Mouse (Mus musculus): Measurements from ENCODE around the gene Ninl.

The Ninl gene

DNA sequence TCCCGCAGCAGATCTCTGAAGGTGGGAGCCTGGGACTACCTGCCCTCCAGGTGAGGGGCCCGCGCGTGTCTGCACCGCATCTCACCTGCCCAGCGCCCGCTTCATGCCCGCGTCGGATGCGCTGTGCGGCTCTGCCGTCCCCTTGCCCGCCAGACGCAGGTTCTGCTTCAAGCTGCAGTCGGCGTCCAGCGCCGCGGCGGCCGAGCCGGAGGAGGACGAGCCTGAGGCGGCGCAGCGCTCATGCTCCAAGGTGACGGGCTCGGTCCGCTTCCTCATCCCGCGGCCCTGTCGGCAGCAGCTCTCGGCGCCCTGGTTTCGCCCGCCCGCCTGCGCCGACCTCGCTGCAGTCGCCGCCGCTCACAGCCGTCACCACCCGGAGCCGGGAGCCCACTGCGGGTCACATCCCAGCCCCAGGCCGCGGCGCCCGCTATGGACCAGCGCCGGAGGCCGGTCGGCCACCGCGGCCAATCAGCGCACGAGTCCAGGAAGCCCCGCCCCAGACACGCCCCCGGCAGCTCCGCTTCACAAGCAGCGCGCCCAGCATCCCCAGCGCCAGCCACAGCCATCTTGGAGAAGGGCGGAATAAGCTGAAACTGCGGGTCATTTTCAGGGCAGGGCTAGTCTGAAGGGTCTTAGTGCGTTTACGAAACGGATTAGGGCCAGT, 134.8 kb downstream of the Ninl start, which contains the start of gene Abhd12:
TSS of gene Abhd12 (minus strand) at position 470 of the 664 bp plus-strand sequence.
- DNase-seq (ENCODE audit: low spot score): peak; percentile 96

DNA sequence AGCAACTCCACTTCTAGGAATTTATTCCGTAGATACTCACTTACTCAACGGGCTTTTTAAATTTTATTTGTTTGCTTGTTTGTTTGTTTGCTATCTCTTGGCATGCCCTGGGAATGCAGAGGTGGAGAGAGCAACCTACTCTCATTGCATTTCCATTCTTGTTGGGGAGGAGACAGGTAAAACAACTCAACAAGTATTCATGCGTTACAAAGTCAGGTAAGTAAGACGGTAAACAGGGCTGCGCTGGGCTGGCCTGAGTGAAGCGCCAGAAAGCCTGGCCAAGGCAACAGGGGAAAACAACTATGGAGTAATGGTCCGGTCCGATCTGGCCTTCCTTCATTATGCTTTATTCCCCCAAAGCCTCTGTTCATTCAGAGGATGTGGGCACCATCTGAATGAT, 136.8 kb downstream of the Ninl start:
- DNase-seq (ENCODE audit: low spot score): no peak

DNA sequence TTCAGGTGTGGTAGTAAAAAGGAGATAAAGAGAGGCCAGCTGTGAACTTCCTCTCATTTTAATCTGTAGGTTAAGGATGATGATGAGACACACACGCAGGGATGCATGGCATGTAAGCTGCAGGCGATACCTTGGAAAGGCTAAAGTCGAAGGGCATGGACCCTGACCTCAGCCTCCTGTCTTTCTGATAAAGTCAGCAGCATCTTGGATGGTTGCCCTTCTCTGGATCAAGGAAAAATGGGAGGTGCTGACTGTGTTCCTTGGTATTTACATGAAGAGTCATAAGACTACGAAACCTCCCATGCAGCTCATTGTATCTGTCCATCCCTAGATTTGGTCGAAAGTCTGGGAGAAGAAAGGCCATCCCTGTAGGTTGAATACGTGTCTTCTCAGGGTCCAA, 138.8 kb downstream of the Ninl start:
- DNase-seq (ENCODE audit: low spot score): no peak

DNA sequence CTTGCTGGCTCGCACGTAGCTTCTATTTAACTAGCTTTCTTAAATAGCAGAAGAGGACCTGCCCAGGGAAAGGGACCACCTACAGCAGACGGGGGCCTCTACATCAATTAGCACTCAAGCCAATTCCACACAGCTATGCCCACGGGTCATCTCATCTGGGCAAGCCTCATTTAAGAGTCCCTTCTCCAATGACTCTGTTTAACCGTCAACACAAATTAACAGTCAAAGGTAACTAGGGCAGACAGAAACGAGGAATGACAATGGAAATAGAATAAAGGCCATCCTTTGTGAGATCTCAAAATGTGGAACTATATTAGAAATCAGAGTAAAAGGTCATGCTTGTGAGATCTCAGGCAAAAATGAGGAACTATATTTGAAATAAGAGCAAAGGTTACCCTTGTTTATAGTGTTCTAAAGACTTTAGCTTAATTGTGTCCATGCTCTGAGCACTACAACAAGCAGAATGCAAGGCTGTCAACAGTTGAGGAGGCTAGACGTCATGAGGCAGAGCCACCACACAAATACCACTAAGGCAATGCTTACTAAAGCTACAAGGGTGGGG, 143.4 kb downstream of the Ninl start:
- DNase-seq (ENCODE audit: low spot score): no peak

DNA sequence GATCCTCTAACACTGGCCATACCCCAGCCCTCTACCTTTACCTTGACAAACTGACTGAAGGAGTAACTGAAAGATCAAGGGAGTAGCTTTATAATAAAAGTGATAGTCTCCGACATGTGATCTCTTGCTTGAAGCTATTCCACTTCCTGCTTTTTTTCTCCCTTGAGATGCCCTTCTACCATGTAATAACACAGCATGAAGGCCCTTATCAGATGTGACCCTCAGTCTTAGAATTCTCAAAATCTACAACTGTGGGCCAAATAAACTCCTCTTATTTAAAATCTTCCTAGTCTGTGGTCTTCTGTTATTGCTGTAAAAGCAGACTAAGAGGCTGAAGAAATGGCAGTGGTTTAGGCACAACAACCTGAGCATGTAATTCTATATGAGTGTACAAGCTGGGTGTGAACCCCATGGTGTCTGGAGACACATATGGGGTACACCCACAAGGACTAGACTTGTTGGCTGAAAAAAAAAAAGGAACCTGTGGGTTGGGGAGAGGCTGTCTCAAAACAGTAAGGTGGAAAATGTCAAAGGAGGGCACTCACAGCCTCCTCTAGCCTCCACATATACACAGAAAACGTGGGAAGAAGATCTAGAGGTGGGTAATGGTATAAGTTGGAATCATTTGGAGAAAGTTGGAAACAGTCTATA, 144.4 kb downstream of the Ninl start:
- DNase-seq (ENCODE audit: low spot score): no peak

DNA sequence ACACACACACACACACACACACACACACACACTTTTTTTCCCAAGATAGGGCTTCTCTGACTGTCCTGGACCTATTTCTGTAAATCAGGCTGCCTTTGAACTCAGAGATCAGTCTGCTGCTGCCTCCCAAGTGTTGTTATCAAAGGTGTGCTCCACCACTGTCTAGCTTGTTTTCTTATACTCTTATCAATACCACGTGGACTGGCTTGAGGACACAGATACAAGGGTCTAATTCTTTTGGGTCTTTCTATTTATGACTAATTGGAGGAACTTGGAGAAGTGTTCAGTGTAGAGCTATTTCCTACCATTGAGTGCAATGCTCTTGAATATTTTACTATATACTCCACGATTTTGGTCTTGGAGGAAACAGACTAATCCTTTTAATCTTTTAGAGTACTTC, 151.8 kb downstream of the Ninl start:
- DNase-seq (ENCODE audit: low spot score): no peak

DNA sequence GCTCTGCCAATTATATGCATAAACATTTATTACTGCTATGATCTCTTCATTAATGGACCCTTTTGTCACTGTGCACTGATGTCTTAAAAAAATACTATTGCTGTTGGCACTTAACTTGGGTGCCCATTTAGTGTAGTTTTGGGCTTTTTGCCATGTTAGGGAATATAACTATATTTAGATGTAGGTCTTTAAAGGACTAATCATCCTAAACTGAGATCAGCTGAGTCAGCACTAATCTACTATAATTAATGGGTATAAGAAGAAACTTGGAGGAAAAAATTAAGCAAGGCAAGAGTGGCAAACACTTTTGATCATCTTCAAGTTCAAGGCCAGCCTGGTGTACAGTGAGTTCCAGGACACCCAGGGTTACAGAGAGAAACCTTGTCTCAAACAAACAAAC, 152.9 kb downstream of the Ninl start:
- no peak for DNase-seq (ENCODE audit: low spot score)

DNA sequence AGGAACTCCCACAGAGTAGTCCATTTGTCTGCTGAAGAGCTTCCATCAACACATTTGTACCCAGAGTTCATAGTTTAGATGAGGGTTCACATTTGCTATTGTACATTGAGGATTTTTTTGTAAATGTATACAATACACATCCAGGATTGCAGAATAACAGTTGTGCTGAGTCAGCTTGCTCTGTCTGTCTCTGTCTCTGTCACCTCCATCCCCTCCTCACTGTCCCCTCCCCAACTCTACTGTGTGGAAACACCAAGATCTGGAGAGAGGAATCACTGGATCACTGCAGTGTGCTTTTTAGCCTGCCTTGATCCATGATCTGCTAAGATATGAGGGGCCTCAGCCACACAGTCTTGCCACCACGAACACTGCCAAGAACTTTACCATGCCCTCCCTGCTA, 153.4 kb downstream of the Ninl start:
- DNase-seq (ENCODE audit: low spot score): no peak

DNA sequence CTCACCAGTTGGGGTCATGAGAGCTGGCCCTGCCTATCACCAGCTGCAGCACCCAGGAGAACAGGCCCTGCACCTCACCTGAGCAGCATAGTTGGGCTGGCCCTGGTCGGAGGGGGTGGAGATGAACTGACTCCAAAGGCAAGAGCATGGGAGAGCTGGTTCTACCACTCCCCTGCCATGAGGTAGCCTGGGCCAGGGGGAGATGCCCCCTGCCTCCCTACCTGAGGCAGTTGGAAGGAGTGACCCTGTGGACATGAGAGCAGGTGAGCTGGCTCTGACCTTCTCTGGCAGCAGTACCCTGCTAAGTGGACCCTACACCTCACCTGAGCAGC, 154.4 kb downstream of the Ninl start:
- no peak for DNase-seq (ENCODE audit: low spot score)
